Mouse (Mus musculus): ENCODE data around the gene Zfp598. TPM values are rescaled to one million over a fixed set of nuclear protein-coding genes. Genes with fewer than 3 reads are reported as not detected.

Gene Zfp598
- 27.9 and 31.8 TPM in 2 replicates for total RNA-seq (2012; rRNA removed)
- total RNA-seq (2014; rRNA removed): 22.1 and 23.4 TPM in 2 replicates
- 43.5 and 54.0 TPM in 2 replicates for polyA plus RNA-seq (2012; ENCODE audit: insufficient read length, low read depth)

GRCm38 (mm10) chr17:24669545-24670245, at the start of gene Zfp598:
Gene Zfp598 (plus strand): TSS chr17:24669687.
- no peaks in the 10 kb centered on the region for H3K9me3 ChIP-seq (replicated peaks; ENCODE audit: low read length)
- H3K27ac ChIP-seq (ENCODE audit: insufficient read depth, low read depth): peak within 1 kb of the TSS; percentile 79
- peak within 1 kb of the TSS; percentile 98 for H3K4me2 ChIP-seq (ENCODE audit: insufficient read depth, low read depth, poor library complexity, severe bottlenecking)
- peak; percentile 91 for DNase-seq (ENCODE audit: extremely low read depth)
- peak within 1 kb of the TSS; percentile 88 to 99 (median 99) for H3K4me3 ChIP-seq (replicated peaks in 1 of 3; ENCODE audit: low read depth in 2 of 3, low read length in 2 of 3, poor library complexity in 1 of 3)
- dilution Hi-C loops (cut with MboI; ENCODE audit: extremely low pct_ligation_motif_present, extremely low pct_unique_long_range_greater_than_20kb, low sequenced_read_pairs) (no loop called here), in situ Hi-C loops (cut with MboI; ENCODE audit: low pct_ligation_motif_present, low pct_unique_long_range_greater_than_20kb, low sequenced_read_pairs) (loop anchor here (5.0 kb wide), 1 partner anchor 137 kb away; the partner anchor contains the start of gene Rab26)
- peaks cover 9 to 16% of the 10 kb centered on the region in 2 experiments for H3K36me3 ChIP-seq (replicated peaks in 1 of 2; ENCODE audit: control insufficient read depth in 1 of 2, insufficient read depth in 1 of 2, low read length in 1 of 2)
- H3K27me3 ChIP-seq (replicated peaks): no peaks in the 10 kb centered on the region
- peak within 1 kb of the TSS; percentile 97 for H3K9ac ChIP-seq (ENCODE audit: insufficient read depth, low read depth)
- TF ChIP-seq PAX5 (IDR thresholded peaks at IDR 0.05; ENCODE audit: low read length): no peak
- peak; percentile 76 for TF ChIP-seq MXI1 (IDR thresholded peaks at IDR 0.05; ENCODE audit: low read depth, low read length)
- peak; percentile 67; the same call in 1 of the 2 replicates for TF ChIP-seq MEF2A (IDR thresholded peaks at IDR 0.05; ENCODE audit: borderline replicate concordance, low read depth, low read length)
- no peak for TF ChIP-seq RAD21 (IDR thresholded peaks at IDR 0.05; ENCODE audit: low read depth, low read length)
- TF ChIP-seq UBTF (IDR thresholded peaks at IDR 0.05; ENCODE audit: low read depth, low read length): peak; percentile 78
- TF ChIP-seq JUN (IDR thresholded peaks at IDR 0.05; ENCODE audit: insufficient read depth, low read depth, low read length): no peak
- peak; percentile 26 for TF ChIP-seq IRF4 (IDR thresholded peaks at IDR 0.05; ENCODE audit: low read depth, low read length)
- 0 out of 2 replicates have a peak, but pooled peaks have one; percentile 18 for TF ChIP-seq BHLHE40 (IDR thresholded peaks at IDR 0.05; ENCODE audit: low read depth, low read length)
- no peak for TF ChIP-seq MYC (IDR thresholded peaks at IDR 0.05; ENCODE audit: low read depth, low read length)
- TF ChIP-seq NRF1 (IDR thresholded peaks at IDR 0.05; ENCODE audit: low read depth, low read length): peak; percentile 66
- peak; percentile 83 for TF ChIP-seq SIN3A (IDR thresholded peaks at IDR 0.05; ENCODE audit: low read length)
- TF ChIP-seq KAT2A (IDR thresholded peaks at IDR 0.05; ENCODE audit: insufficient replicate concordance, low read length): peak; percentile 82; the same call in 1 of the 2 replicates
- TF ChIP-seq ZNF384 (IDR thresholded peaks at IDR 0.05; ENCODE audit: low read depth, low read length): no peak
- TF ChIP-seq ZC3H11A (IDR thresholded peaks at IDR 0.05; ENCODE audit: low read depth, low read length): no peak
- no peak for TF ChIP-seq SMC3 (IDR thresholded peaks at IDR 0.05; ENCODE audit: low read depth, low read length)
- TF ChIP-seq TCF12 (IDR thresholded peaks at IDR 0.05; ENCODE audit: low read depth, low read length): peak; percentile 90
- no peak for TF ChIP-seq E2F4 (IDR thresholded peaks at IDR 0.05; ENCODE audit: insufficient replicate concordance, low read depth, low read length)
- TF ChIP-seq RCOR1 (conservative IDR thresholded peaks at IDR 0.05; ENCODE audit: low read depth, low read length): no peak
- peak; percentile 84; the same call in 1 of the 2 replicates for TF ChIP-seq POLR2AphosphoS2 (IDR thresholded peaks at IDR 0.05; ENCODE audit: low read depth, low read length)
- TF ChIP-seq POLR2A (IDR thresholded peaks at IDR 0.05; ENCODE audit: low read depth, low read length): peak; percentile 88; the same call in 1 of the 2 replicates
- no peak; the same call in 1 of the 2 replicates for TF ChIP-seq NELFE (IDR thresholded peaks at IDR 0.05; ENCODE audit: low read depth, low read length)
- no peak for TF ChIP-seq EP300 (IDR thresholded peaks at IDR 0.05; ENCODE audit: low read length)
- peak; percentile 99 for TF ChIP-seq ELF1 (IDR thresholded peaks at IDR 0.05; ENCODE audit: low read depth, low read length)
- no peak for TF ChIP-seq CHD1 (IDR thresholded peaks at IDR 0.05; ENCODE audit: low read depth, low read length)
- no peak for TF ChIP-seq ZKSCAN1 (IDR thresholded peaks at IDR 0.05; ENCODE audit: borderline replicate concordance, low read depth, low read length)
- TF ChIP-seq USF2 (conservative IDR thresholded peaks at IDR 0.05; ENCODE audit: low read depth, low read length): no peak
- no peak for TF ChIP-seq MAFK (IDR thresholded peaks at IDR 0.05; ENCODE audit: insufficient replicate concordance, low read length)
- no peak for TF ChIP-seq USF1 (IDR thresholded peaks at IDR 0.05; ENCODE audit: low read depth, low read length)
- peak; percentile 57; the same call in 1 of the 2 replicates for TF ChIP-seq MAZ (IDR thresholded peaks at IDR 0.05; ENCODE audit: low read depth, low read length)
- TF ChIP-seq MAX (IDR thresholded peaks at IDR 0.05; ENCODE audit: low read length): peak; percentile 67
- peak; percentile 89 for TF ChIP-seq HCFC1 (IDR thresholded peaks at IDR 0.05; ENCODE audit: low read depth, low read length)
- 0 out of 2 replicates have a peak, but pooled peaks have one; percentile 14 for TF ChIP-seq ETS1 (conservative IDR thresholded peaks at IDR 0.05; ENCODE audit: low read depth, low read length)
- no peak for TF ChIP-seq JUND (conservative IDR thresholded peaks at IDR 0.05; ENCODE audit: low read depth, low read length)
- TF ChIP-seq ZMIZ1 (IDR thresholded peaks at IDR 0.05; ENCODE audit: low read depth, low read length): no peak
- peak in 1 of 2 experiments; percentile 41; a peak in 1 of 4 replicates for TF ChIP-seq CTCF (conservative IDR thresholded peaks at IDR 0.05 in 1 of 2, IDR thresholded peaks at IDR 0.05 in 1 of 2; ENCODE audit: low read depth in 2 of 2, low read length in 2 of 2)
- TF ChIP-seq TBP (conservative IDR thresholded peaks at IDR 0.05; ENCODE audit: low read depth, low read length): peak; percentile 84; the same call in 1 of the 2 replicates
- peaks cover 46% of the 10 kb centered on the region for H3K79me2 ChIP-seq (replicated peaks; ENCODE audit: control insufficient read depth, extremely low read depth, insufficient read depth, poor library complexity, severe bottlenecking)
- peaks cover 5 to 61% of the 10 kb centered on the region in 2 experiments; a peak in 2 of 4 replicates for H3K4me1 ChIP-seq (ENCODE audit: control insufficient read depth in 1 of 2, insufficient read depth in 2 of 2)

Measured in CH12.LX (cell line).